Mouse (Mus musculus) left cerebral cortex, adult 18-20 months (tissue): ENCODE data around the gene Cnr2. TPM values are rescaled to one million over a fixed set of nuclear protein-coding genes. Genes with fewer than 3 reads are reported as not detected.

Experiments
- DNase-seq, 2 experiments: peaks; one replicate each; pipeline ENCODE4 v3.0.0; 2021 to 2022; ENCODE audit warnings: low spot score in 2 of 2, mixed read lengths in 1 of 2
- total RNA-seq, 2 experiments: library from RNA; stranded (reverse); gene quantifications; 2 replicates each; pipeline ENCODE4 v1.2.3; 2021

The Cnr2 gene
- total RNA-seq, 2 experiments from 2014 or later: not detected

- no peak for DNase-seq
These were observed 7.5 kb downstream of the Cnr2 start for GRCm38 (mm10) chr4:135902606-135903242.

- DNase-seq: no peak
These were observed 9.6 kb downstream of the Cnr2 start for GRCm38 (mm10) chr4:135904810-135905209.

- DNase-seq: no peak
These were observed 11.4 kb downstream of the Cnr2 start for GRCm38 (mm10) chr4:135906633-135907032.

- DNase-seq: no peak
These were observed 14.3 kb downstream of the Cnr2 start for GRCm38 (mm10) chr4:135909326-135910066.

- DNase-seq: no peak
These were observed 16.3 kb downstream of the Cnr2 start for GRCm38 (mm10) chr4:135911531-135911930.

GRCm38 (mm10) chr4:135912164-135912563 is 17.0 kb downstream of the Cnr2 start:
- DNase-seq: no peak

GRCm38 (mm10) chr4:135912835-135913234 is 17.6 kb downstream of the Cnr2 start:
- DNase-seq: no peak

- DNase-seq: no peak
These were observed 18.2 kb downstream of the Cnr2 start for GRCm38 (mm10) chr4:135913433-135913832.

- DNase-seq: no peak
These were observed 23.6 kb downstream of the Cnr2 start for GRCm38 (mm10) chr4:135918635-135919279.

- no peak for DNase-seq
These were observed 24.1 kb downstream of the Cnr2 start for GRCm38 (mm10) chr4:135919280-135919639.

GRCm38 (mm10) chr4:135920304-135921241 is 25.4 kb downstream of the Cnr2 start, which contains the start of gene Fuca1:
TSS of gene Fuca1 (plus strand) at chr4:135920735.
- peak; percentile 95 for DNase-seq

GRCm38 (mm10) chr4:135921257-135922120 is 26.3 kb downstream of the Cnr2 start:
- DNase-seq: no peak

- DNase-seq: no peak
These were observed 27.0 kb downstream of the Cnr2 start for GRCm38 (mm10) chr4:135922190-135922589.

- no peak for DNase-seq
These were observed 29.2 kb downstream of the Cnr2 start for GRCm38 (mm10) chr4:135924418-135924817.

GRCm38 (mm10) chr4:135925341-135925740 is 30.1 kb downstream of the Cnr2 start:
- DNase-seq: no peak

- DNase-seq: no peak
These were observed 31.1 kb downstream of the Cnr2 start for GRCm38 (mm10) chr4:135926195-135926808.

GRCm38 (mm10) chr4:135926861-135927260 is 31.7 kb downstream of the Cnr2 start:
- DNase-seq: no peak

GRCm38 (mm10) chr4:135928376-135928775 is 33.2 kb downstream of the Cnr2 start:
- no peak for DNase-seq

- no peak for DNase-seq
These were observed 34.2 kb downstream of the Cnr2 start for GRCm38 (mm10) chr4:135929405-135929804.

- no peak for DNase-seq
These were observed 34.6 kb downstream of the Cnr2 start for GRCm38 (mm10) chr4:135929828-135930227.
